Mouse (Mus musculus) heart, postnatal 0 days (tissue): Measurements from ENCODE around the gene Mettl4.

Experiments used
- CTCF ChIP-seq: IDR thresholded peaks from 2 replicates; pipeline ENCODE4 v1.5.1; 2016; ENCODE audit warnings: antibody characterized with exemption, control low read depth, low read depth
- EP300 ChIP-seq: IDR thresholded peaks from 2 replicates; pipeline ENCODE4 v1.6.1; 2016; ENCODE audit warnings: antibody characterized with exemption, low read depth

GRCm38 (mm10) chr17:94673515-94674317, 76.1 kb downstream of the Mettl4 start:
- no peak for TF ChIP-seq CTCF
- TF ChIP-seq EP300: no peak
